Mouse (Mus musculus) adrenal gland (tissue): Measurements from ENCODE around the gene Ppp6r2.

Source experiments
- intact Hi-C: fragments of 180-260 bp; cut with DNase I; formaldehyde crosslinking; loops from one replicate; pipeline ENCODE4 v1.15.1; 2025

The Ppp6r2 gene

GRCm38 (mm10) chr15:89181561-89182270, 29.6 kb upstream of the Ppp6r2 start:
- intact Hi-C loops = no loop called here

GRCm38 (mm10) chr15:89182328-89182741, 29.0 kb upstream of the Ppp6r2 start:
- intact Hi-C loops = no loop called here

GRCm38 (mm10) chr15:89182842-89183241, 28.5 kb upstream of the Ppp6r2 start:
- intact Hi-C loops = no loop called here

- intact Hi-C loops = no loop called here
These were observed 27.0 kb upstream of the Ppp6r2 start for GRCm38 (mm10) chr15:89184141-89184936.

GRCm38 (mm10) chr15:89184937-89185227, 26.5 kb upstream of the Ppp6r2 start:
- intact Hi-C loops = no loop called here

GRCm38 (mm10) chr15:89195261-89195681, 16.1 kb upstream of the Ppp6r2 start:
- intact Hi-C loops = no loop called here

- intact Hi-C loops = no loop called here
These were observed 15.6 kb upstream of the Ppp6r2 start for GRCm38 (mm10) chr15:89195690-89196312.

GRCm38 (mm10) chr15:89196313-89196706, 15.0 kb upstream of the Ppp6r2 start, which contains the start of gene Dennd6b:
Gene Dennd6b (minus strand): TSS chr15:89196496.
- intact Hi-C loops = no loop called here

- intact Hi-C loops = no loop called here
These were observed 14.3 kb upstream of the Ppp6r2 start for GRCm38 (mm10) chr15:89197056-89197455.

- intact Hi-C loops = loop anchor here (5.0 kb wide), 1 partner anchor 45 kb away; no protein-coding TSS in a partner anchor
These were observed 3.9 kb upstream of the Ppp6r2 start for GRCm38 (mm10) chr15:89207457-89207856.

GRCm38 (mm10) chr15:89209886-89210761, 1.2 kb upstream of the Ppp6r2 start:
- intact Hi-C loops = loop anchor here (5.0 to 10.0 kb wide), 3 partner anchors 48 to 385 kb away; partner anchors contain the start of gene Tubgcp6

- intact Hi-C loops = loop anchor here (5.0 to 10.0 kb wide), 2 partner anchors 90 to 387 kb away; partner anchors contain the start of gene Tubgcp6
These were observed 536 bp downstream of the Ppp6r2 start for GRCm38 (mm10) chr15:89211716-89212461.

GRCm38 (mm10) chr15:89212495-89212894, 1.1 kb downstream of the Ppp6r2 start:
- intact Hi-C loops = loop anchor here (5.0 to 10.0 kb wide), 2 partner anchors 90 to 388 kb away; partner anchors contain the start of gene Tubgcp6

GRCm38 (mm10) chr15:89213517-89213916, 2.2 kb downstream of the Ppp6r2 start:
- intact Hi-C loops = loop anchor here (5.0 to 10.0 kb wide), 2 partner anchors 91 to 389 kb away; partner anchors contain the start of gene Tubgcp6

- intact Hi-C loops = loop anchor here (5.0 to 10.0 kb wide), 2 partner anchors 93 to 390 kb away; partner anchors contain the start of gene Tubgcp6
These were observed 3.6 kb downstream of the Ppp6r2 start for GRCm38 (mm10) chr15:89214953-89215352.

- intact Hi-C loops = loop anchor here (10.0 kb wide), 1 partner anchor 391 kb away; no protein-coding TSS in a partner anchor
These were observed 4.4 kb downstream of the Ppp6r2 start for GRCm38 (mm10) chr15:89215611-89216233.

- intact Hi-C loops = no loop called here
These were observed 22.2 kb downstream of the Ppp6r2 start for GRCm38 (mm10) chr15:89233586-89233985.

- intact Hi-C loops = no loop called here
These were observed 22.7 kb downstream of the Ppp6r2 start for GRCm38 (mm10) chr15:89234052-89234451.

- intact Hi-C loops = no loop called here
These were observed 28.5 kb downstream of the Ppp6r2 start for GRCm38 (mm10) chr15:89239751-89240392.
